Mouse (Mus musculus): Measurements from ENCODE around the gene Tmem196. TPM values are rescaled to one million over a fixed set of nuclear protein-coding genes. Genes with fewer than 3 reads are reported as not detected.
A peak's percentile ranks its signal among the peaks of the same experiment; 100 is the strongest.
"Not testable (repeated sequence)": the region's sequence is repeated elsewhere in the genome, so short reads cannot be mapped to it uniquely, and the experiment has no call there.

Gene Tmem196
- under 1 TPM; 0.31 to 0.32 TPM for total RNA-seq (2021)
- long read RNA-seq, experiment 1: 0 reads
- long read RNA-seq, experiment 2: 0 reads

DNA sequence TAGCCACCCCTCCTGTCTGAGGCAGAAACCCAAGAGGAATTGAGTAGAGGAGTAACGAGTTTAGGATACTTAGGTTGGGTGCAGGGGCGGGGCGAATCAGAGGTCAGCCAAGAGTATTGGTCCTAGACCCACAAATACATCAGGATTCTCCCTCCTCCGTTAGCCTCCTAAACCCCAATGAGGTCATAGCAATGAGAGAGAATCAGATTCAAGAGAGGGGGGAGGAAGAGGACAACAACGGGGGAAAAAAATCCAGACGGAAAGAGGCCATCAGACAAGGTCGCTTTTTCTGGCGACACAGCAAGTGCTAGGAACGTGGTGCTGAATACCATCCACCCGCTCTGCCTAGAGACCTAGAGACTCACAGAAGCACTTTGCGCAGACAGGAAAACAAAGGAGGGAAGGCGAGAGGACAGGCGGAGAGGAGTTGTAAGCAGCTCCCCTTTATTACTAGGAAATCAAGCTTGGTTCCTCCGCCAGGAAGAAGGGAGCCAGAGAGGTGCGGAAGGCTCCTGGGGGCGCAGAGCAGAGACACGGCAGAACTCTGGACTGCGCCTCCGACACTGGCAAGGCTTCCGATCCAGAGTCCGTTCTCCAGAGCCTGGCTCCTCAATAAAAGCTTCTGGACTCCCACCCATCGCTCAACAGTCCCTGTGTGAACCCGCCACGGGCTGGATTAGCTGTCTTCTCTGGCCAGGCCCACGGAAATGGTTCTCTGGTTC lies at the start of gene Tmem196:
TSS of gene Tmem196 (plus strand) at position 234 of the 722 bp plus-strand sequence.
- DNase-seq: peak; percentile 3

- peak; percentile 3 for DNase-seq
These were observed 680 bp downstream of the Tmem196 start for GRCm38 (mm10) chr12:119946311-119946692.

DNA sequence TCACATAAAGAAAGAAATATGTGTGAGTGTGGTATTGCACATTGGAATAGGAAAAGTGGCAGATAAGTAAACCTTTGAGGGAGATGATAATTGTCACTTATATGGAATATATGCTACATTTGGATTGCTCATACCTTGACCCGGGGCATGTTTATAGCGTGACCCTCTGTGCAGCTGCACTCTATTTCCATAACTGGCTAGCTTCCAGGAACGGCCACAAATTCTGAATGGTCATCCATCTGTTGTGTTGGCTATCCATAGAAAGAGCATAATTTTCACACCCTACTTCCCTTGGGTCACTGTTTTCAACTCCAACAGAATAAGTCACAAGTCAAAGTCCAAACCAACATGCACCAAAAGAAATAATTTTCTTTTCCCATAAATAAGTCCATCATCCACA lies 11.4 kb downstream of the Tmem196 start:
- no peak for DNase-seq

DNA sequence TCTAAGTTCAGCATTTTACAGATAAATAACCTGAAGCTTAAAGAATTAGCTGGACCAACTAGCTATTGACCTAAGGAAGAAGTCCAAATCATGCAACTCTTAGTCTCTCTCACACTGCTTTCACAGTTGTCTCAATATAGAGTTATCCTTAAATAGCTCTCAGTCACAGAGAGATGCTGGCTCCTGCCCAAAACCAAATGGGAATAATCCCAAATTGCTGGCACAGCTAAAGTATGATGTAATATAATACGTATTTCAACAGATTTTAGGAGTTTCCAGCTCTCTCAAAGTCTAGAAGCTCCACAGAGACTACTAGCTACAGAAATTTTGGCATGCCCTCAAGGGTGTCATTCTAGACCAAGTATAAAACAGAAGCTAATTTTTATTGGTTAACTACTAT lies 15.1 kb downstream of the Tmem196 start:
- peak; percentile 35 for DNase-seq

DNA sequence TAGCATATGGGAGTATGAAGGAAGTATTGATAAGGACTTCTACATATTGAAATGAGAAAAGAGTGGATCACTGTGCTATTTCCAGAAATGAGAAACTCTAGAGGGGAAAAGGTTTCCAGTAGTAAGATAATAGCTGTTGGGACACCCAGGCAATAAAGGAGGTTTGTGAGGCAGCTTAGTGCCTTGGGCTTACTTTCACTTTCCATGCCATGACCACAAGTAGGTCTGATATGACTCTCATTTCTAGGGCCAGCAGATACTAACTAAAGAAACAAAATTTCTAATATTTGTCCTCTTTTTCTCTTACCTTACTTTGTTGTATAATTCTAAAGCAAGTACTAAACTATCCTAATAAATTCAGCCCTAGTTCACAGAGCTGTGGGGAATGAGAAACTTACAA lies 19.8 kb downstream of the Tmem196 start:
- no peak for DNase-seq

- DNase-seq: no peak
These were observed 24.4 kb downstream of the Tmem196 start for GRCm38 (mm10) chr12:119970068-119970467.

DNA sequence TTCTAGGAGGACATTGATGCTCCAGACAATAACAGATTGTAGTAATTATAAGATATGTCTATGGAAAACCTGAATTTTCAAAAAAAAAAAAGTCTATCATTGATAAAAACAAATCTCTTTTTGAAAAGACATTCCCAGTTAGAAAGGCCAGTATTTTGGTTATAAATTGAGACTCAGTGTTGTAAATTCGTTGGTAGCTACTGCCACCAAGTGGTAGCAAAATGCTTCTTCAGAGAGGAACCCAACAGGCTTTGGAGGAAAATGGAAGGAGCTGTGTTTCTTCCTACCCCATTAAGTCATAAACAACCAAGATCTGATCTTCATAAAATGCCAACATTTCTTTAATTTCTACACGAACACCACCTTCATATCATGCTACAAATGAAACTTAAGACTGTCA lies 36.1 kb downstream of the Tmem196 start:
- DNase-seq: no peak

GRCm38 (mm10) chr12:119998267-119998666 lies 52.6 kb downstream of the Tmem196 start:
- DNase-seq: no peak

DNA sequence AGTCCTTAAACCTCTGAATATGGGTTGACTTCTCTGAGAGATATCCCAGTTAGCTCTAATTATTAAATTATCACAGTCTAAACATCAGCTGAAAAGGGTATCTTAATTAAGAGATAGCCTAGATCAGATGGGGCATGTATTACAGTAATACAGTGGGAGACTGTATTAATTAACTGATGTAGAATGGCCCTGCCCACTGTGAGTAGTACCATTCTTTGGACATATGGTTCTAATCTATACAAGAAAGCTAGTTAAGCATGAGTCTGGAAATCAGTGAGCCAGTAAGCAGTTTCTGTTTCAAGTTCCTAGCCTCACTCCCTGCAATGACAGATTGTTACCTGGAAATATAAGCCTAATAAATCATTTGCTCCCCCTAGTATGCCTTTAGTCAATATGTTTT lies 58.7 kb downstream of the Tmem196 start:
- no peak for DNase-seq

DNA sequence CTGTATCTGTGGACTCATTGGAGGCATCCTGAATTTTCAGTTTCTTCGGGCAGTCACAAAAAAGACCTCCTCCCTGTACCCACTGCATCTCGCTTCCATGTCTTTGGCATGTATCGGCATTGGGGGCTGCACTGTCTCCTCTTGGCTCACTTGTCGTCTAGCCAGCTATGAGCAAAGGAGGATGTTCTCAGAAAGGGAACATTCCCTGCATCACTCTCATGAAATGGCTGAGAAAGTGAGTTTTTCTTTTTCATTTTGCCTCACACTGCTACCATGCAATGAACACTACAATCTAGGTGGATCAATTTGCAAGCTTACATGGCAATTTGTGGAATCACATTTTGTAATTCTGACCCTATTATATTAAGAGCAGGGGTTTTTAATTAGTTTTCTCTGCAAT lies 69.1 kb downstream of the Tmem196 start:
- no peak for DNase-seq

DNA sequence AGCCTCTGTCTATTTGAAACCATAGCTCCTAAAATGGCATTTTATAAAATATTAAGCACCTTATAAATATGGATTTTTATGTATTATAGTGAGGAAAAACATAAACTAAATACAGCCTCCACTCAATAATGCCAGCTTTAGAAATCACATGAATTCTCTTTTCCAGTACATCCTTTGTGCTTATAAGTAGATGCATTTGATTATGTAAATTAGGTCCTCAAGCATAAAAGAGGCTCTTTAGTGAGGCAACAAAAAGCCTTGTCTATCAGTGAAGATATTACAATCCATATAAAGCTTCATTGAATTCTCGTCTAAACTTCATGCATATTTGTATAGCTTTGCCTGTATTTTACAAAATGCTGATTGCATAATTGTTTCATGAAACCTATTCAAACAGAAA lies 69.6 kb downstream of the Tmem196 start:
- no peak for DNase-seq

DNA sequence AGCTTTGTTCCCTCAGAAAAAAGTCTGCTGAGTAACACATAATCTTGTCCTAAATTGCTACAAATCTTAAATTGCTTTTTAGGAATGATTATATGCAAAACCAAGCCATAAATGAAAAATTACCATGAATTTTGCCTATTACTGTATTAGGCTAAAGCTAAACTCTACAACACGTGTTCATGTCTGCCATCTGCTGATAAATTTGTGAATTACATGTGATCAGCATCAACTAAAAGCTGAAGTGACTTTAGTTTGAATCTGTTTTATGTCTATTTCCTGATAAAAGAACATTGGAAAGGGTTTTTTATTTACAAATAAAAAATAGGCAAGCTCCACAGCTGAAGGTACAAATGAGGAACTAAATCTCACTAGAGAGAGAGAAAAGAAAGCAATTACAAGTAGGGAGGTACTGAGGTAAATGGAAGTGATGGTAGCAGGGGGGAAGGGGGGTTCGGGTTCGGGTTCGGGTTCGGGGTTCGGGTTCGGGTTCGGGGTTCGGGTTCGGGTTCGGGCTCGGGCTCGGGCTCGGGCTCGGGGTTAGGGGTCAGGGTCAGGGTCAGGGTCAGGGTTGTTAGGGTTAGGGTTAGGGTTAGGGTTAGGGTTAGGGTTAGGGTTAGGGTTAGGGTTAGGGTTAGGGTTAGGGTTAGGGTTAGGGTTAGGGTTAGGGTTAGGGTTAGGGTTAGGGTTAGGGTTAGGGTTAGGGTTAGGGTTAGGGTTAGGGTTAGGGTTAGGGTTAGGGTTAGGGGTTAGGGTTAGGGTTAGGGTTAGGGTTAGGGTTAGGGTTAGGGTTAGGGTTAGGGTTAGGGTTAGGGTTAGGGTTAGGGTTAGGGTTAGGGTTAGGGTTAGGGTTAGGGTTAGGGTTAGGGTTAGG lies 82.7 kb downstream of the Tmem196 start:
- DNase-seq: not testable (repeated sequence)
